Mouse (Mus musculus): ENCODE data around the gene Spock2. TPM values are rescaled to one million over a fixed set of nuclear protein-coding genes. Genes with fewer than 3 reads are reported as not detected.
"Not testable (repeated sequence)": the region's sequence is repeated elsewhere in the genome, so short reads cannot be mapped to it uniquely, and the experiment has no call there.

The Spock2 gene
- polyA plus RNA-seq, 1 experiment from 2014 or later = 19.2 TPM

- H3K9me3 ChIP-seq (ENCODE audit: control insufficient read depth, low read length) = no peaks in the 10 kb centered on the region
- no peak overlapping the region for H3K27ac ChIP-seq (ENCODE audit: low read depth, low read length)
- DNase-seq (ENCODE audit: low spot score) (no peak), ATAC-seq (ENCODE audit: low FRiP score) (no peak)
- 90% methylated on average over 4 of the region's 4 CpGs for WGBS
- H3K9ac ChIP-seq (ENCODE audit: low read depth, low read length) = no peak overlapping the region
- no peaks in the 10 kb centered on the region for H3K4me1 ChIP-seq (replicated peaks; ENCODE audit: control insufficient read depth, insufficient read depth, low read length)
- H3K4me3 ChIP-seq (ENCODE audit: low read depth, low read length) = no peak overlapping the region
- H3K36me3 ChIP-seq (ENCODE audit: control insufficient read depth, insufficient read depth, low read length) = no peaks in the 10 kb centered on the region; the same call in 1 of the 2 replicates
- H3K27me3 ChIP-seq (ENCODE audit: control insufficient read depth, insufficient read depth, low read length) = no peaks in the 10 kb centered on the region; the same call in 1 of the 2 replicates
- H3K4me2 ChIP-seq (replicated peaks; ENCODE audit: low read depth, low read length) = no peak overlapping the region
Measured at GRCm38 (mm10) chr10:60130504-60130903, 24.5 kb downstream of the Spock2 start.

- DNase-seq (ENCODE audit: low spot score) (peak; percentile 22), ATAC-seq (ENCODE audit: low FRiP score) (no peak)
- no peaks in the 10 kb centered on the region for H3K9me3 ChIP-seq (ENCODE audit: control insufficient read depth, low read length)
- H3K27me3 ChIP-seq (ENCODE audit: control insufficient read depth, insufficient read depth, low read length) = no peaks in the 10 kb centered on the region
- H3K4me3 ChIP-seq (ENCODE audit: low read depth, low read length) = no peak overlapping the region
- H3K27ac ChIP-seq (ENCODE audit: low read depth, low read length) = no peak overlapping the region
- no peak overlapping the region for H3K9ac ChIP-seq (ENCODE audit: low read depth, low read length)
- 25% methylated on average over 5 of the region's 6 CpGs for WGBS
- no peaks in the 10 kb centered on the region for H3K4me1 ChIP-seq (replicated peaks; ENCODE audit: control insufficient read depth, insufficient read depth, low read length)
- H3K36me3 ChIP-seq (ENCODE audit: control insufficient read depth, insufficient read depth, low read length) = no peaks in the 10 kb centered on the region; the same call in 1 of the 2 replicates
- H3K4me2 ChIP-seq (replicated peaks; ENCODE audit: low read depth, low read length) = no peak overlapping the region
Measured at GRCm38 (mm10) chr10:60133501-60133900, 27.5 kb downstream of the Spock2 start.

GRCm38 (mm10) chr10:60134201-60134600 lies 28.2 kb downstream of the Spock2 start:
- WGBS = 52% methylated on average over 9 of the region's 9 CpGs
- no peaks in the 10 kb centered on the region for H3K27me3 ChIP-seq (ENCODE audit: control insufficient read depth, insufficient read depth, low read length)

GRCm38 (mm10) chr10:60136010-60136409 lies 30.0 kb downstream of the Spock2 start:
- WGBS = 25% methylated on average over 1 of the region's 1 CpGs
- H3K27ac ChIP-seq (ENCODE audit: low read depth, low read length); H3K4me1 ChIP-seq (replicated peaks; ENCODE audit: control insufficient read depth, insufficient read depth, low read length); H3K9ac ChIP-seq (ENCODE audit: low read depth, low read length); H3K9me3 ChIP-seq (ENCODE audit: control insufficient read depth, low read length); DNase-seq (ENCODE audit: low spot score); ATAC-seq (ENCODE audit: low FRiP score); H3K36me3 ChIP-seq (ENCODE audit: control insufficient read depth, insufficient read depth, low read length); H3K4me2 ChIP-seq (replicated peaks; ENCODE audit: low read depth, low read length); H3K27me3 ChIP-seq (ENCODE audit: control insufficient read depth, insufficient read depth, low read length); H3K4me3 ChIP-seq (ENCODE audit: low read depth, low read length): not testable (repeated sequence)

More at GRCm38 (mm10) chr10:60134201-60134600, 28.2 kb downstream of the Spock2 start:
- ATAC-seq (ENCODE audit: low FRiP score) (no peak), DNase-seq (ENCODE audit: low spot score) (no peak)
- Histone ChIP-seq H3K36me3 (ENCODE audit: control insufficient read depth, insufficient read depth, low read length) (no peaks in the 10 kb centered on the region; the same call in 1 of the 2 replicates), H3K4me3 (ENCODE audit: low read depth, low read length) (no peak overlapping the region), H3K4me1 (replicated peaks; ENCODE audit: control insufficient read depth, insufficient read depth, low read length) (no peaks in the 10 kb centered on the region), H3K27ac (ENCODE audit: low read depth, low read length) (no peak overlapping the region), H3K4me2 (replicated peaks; ENCODE audit: low read depth, low read length) (no peak overlapping the region), H3K9ac (ENCODE audit: low read depth, low read length) (no peak overlapping the region), H3K9me3 (ENCODE audit: control insufficient read depth, low read length) (no peaks in the 10 kb centered on the region)

GRCm38 (mm10) chr10:60136935-60137334 lies 30.9 kb downstream of the Spock2 start:
- Histone ChIP-seq H3K27me3 (ENCODE audit: control insufficient read depth, insufficient read depth, low read length) (no peaks in the 10 kb centered on the region), H3K4me2 (replicated peaks; ENCODE audit: low read depth, low read length) (no peak overlapping the region), H3K36me3 (ENCODE audit: control insufficient read depth, insufficient read depth, low read length) (no peaks in the 10 kb centered on the region), H3K9me3 (ENCODE audit: control insufficient read depth, low read length) (no peaks in the 10 kb centered on the region), H3K27ac (ENCODE audit: low read depth, low read length) (no peak overlapping the region), H3K4me3 (ENCODE audit: low read depth, low read length) (no peak overlapping the region), H3K4me1 (replicated peaks; ENCODE audit: control insufficient read depth, insufficient read depth, low read length) (no peaks in the 10 kb centered on the region), H3K9ac (ENCODE audit: low read depth, low read length) (no peak overlapping the region)
- DNase-seq (ENCODE audit: low spot score) (no peak), ATAC-seq (ENCODE audit: low FRiP score) (no peak)
- 79% methylated on average over 7 of the region's 7 CpGs for WGBS

GRCm38 (mm10) chr10:60138680-60139079 lies 32.7 kb downstream of the Spock2 start:
- Histone ChIP-seq H3K27me3 (ENCODE audit: control insufficient read depth, insufficient read depth, low read length) (no peaks in the 10 kb centered on the region), H3K9me3 (ENCODE audit: control insufficient read depth, low read length) (no peaks in the 10 kb centered on the region), H3K4me2 (replicated peaks; ENCODE audit: low read depth, low read length) (no peak overlapping the region), H3K27ac (ENCODE audit: low read depth, low read length) (no peak overlapping the region), H3K36me3 (ENCODE audit: control insufficient read depth, insufficient read depth, low read length) (no peaks in the 10 kb centered on the region), H3K4me1 (replicated peaks; ENCODE audit: control insufficient read depth, insufficient read depth, low read length) (no peaks in the 10 kb centered on the region), H3K4me3 (ENCODE audit: low read depth, low read length) (no peak overlapping the region), H3K9ac (ENCODE audit: low read depth, low read length) (no peak overlapping the region)
- ATAC-seq (ENCODE audit: low FRiP score) (no peak), DNase-seq (ENCODE audit: low spot score) (no peak)
- WGBS = 93% methylated on average over 5 of the region's 5 CpGs

GRCm38 (mm10) chr10:60140751-60141150 lies 34.7 kb downstream of the Spock2 start:
- no peaks in the 10 kb centered on the region for H3K9me3 ChIP-seq (ENCODE audit: control insufficient read depth, low read length)
- no peaks in the 10 kb centered on the region for H3K36me3 ChIP-seq (ENCODE audit: control insufficient read depth, insufficient read depth, low read length)
- H3K4me3 ChIP-seq (ENCODE audit: low read depth, low read length) = no peak overlapping the region
- no peak overlapping the region for H3K27ac ChIP-seq (ENCODE audit: low read depth, low read length)
- no peak for DNase-seq (ENCODE audit: low spot score)
- no peak for ATAC-seq (ENCODE audit: low FRiP score)
- H3K27me3 ChIP-seq (ENCODE audit: control insufficient read depth, insufficient read depth, low read length) = no peaks in the 10 kb centered on the region
- 89% methylated on average over 4 of the region's 4 CpGs for WGBS
- no peak overlapping the region for H3K9ac ChIP-seq (ENCODE audit: low read depth, low read length)
- no peaks in the 10 kb centered on the region for H3K4me1 ChIP-seq (replicated peaks; ENCODE audit: control insufficient read depth, insufficient read depth, low read length)
- H3K4me2 ChIP-seq (replicated peaks; ENCODE audit: low read depth, low read length) = no peak overlapping the region

- Histone ChIP-seq H3K9ac (ENCODE audit: low read depth, low read length) (no peak overlapping the region), H3K4me2 (replicated peaks; ENCODE audit: low read depth, low read length) (no peak overlapping the region), H3K4me3 (ENCODE audit: low read depth, low read length) (no peak overlapping the region), H3K36me3 (ENCODE audit: control insufficient read depth, insufficient read depth, low read length) (no peaks in the 10 kb centered on the region), H3K4me1 (replicated peaks; ENCODE audit: control insufficient read depth, insufficient read depth, low read length) (no peaks in the 10 kb centered on the region), H3K27ac (ENCODE audit: low read depth, low read length) (no peak overlapping the region), H3K27me3 (ENCODE audit: control insufficient read depth, insufficient read depth, low read length) (no peaks in the 10 kb centered on the region), H3K9me3 (ENCODE audit: control insufficient read depth, low read length) (no peaks in the 10 kb centered on the region)
- DNase-seq (ENCODE audit: low spot score) (no peak), ATAC-seq (ENCODE audit: low FRiP score) (no peak)
- 87% methylated on average over 3 of the region's 3 CpGs for WGBS
Measured at GRCm38 (mm10) chr10:60141656-60142160, 35.7 kb downstream of the Spock2 start.

- H3K4me2 ChIP-seq (replicated peaks; ENCODE audit: low read depth, low read length); H3K9ac ChIP-seq (ENCODE audit: low read depth, low read length); H3K4me1 ChIP-seq (replicated peaks; ENCODE audit: control insufficient read depth, insufficient read depth, low read length); H3K36me3 ChIP-seq (ENCODE audit: control insufficient read depth, insufficient read depth, low read length); ATAC-seq (ENCODE audit: low FRiP score); H3K4me3 ChIP-seq (ENCODE audit: low read depth, low read length); H3K9me3 ChIP-seq (ENCODE audit: control insufficient read depth, low read length); DNase-seq (ENCODE audit: low spot score); H3K27ac ChIP-seq (ENCODE audit: low read depth, low read length); H3K27me3 ChIP-seq (ENCODE audit: control insufficient read depth, insufficient read depth, low read length): not testable (repeated sequence)
- 70% methylated on average over 10 of the region's 10 CpGs for WGBS
Measured at GRCm38 (mm10) chr10:60147510-60148047, 41.6 kb downstream of the Spock2 start.

All from hindbrain, embryonic 11.5 days (tissue).